Mouse (Mus musculus) MEL (cell line): ENCODE data around the gene Pmpcb.

Source experiments
- CHD1 ChIP-seq: IDR thresholded peaks from 2 replicates; pipeline ENCODE4 v1.6.1; 2012; ENCODE audit warnings: low read depth, mild to moderate bottlenecking, inconsistent platforms, low read length, improper control_type of control experiment
- CTCF ChIP-seq, 3 experiments: IDR thresholded peaks in 2 of 3; conservative IDR thresholded peaks in 1 of 3; 2 replicates each; pipeline ENCODE4 v1.5.1; 2011 to 2012; ENCODE audit warnings: low read length in 3 of 3, low read depth in 2 of 3, mild to moderate bottlenecking in 2 of 3, improper control_type of control experiment in 1 of 3, inconsistent platforms in 1 of 3, mixed read lengths in 1 of 3, moderate library complexity in 1 of 3; ENCODE audit not compliant: control insufficient read depth in 1 of 3, insufficient read depth in 1 of 3, poor library complexity in 1 of 3, severe bottlenecking in 1 of 3
- GATA1 ChIP-seq: IDR thresholded peaks from 2 replicates; pipeline ENCODE4 v1.6.1; 2011; ENCODE audit warnings: low read depth, low read length, improper control_type of control experiment
- HCFC1 ChIP-seq: IDR thresholded peaks from 2 replicates; pipeline ENCODE4 v1.6.1; 2012; ENCODE audit warnings: low read depth, mild to moderate bottlenecking, inconsistent platforms, low read length, improper control_type of control experiment, moderate library complexity
- KAT2A ChIP-seq: conservative IDR thresholded peaks from 2 replicates; pipeline ENCODE4 v1.6.1; 2012; ENCODE audit warnings: low read depth, low read length, improper control_type of control experiment, inconsistent platforms
- MAZ ChIP-seq: IDR thresholded peaks from 2 replicates; pipeline ENCODE4 v1.6.1; 2012; ENCODE audit warnings: low read depth, mild to moderate bottlenecking, inconsistent platforms, low read length, improper control_type of control experiment
- NELFE ChIP-seq: IDR thresholded peaks from 2 replicates; pipeline ENCODE4 v1.6.1; 2011; ENCODE audit warnings: low read depth, low read length, improper control_type of control experiment
- NRF1 ChIP-seq: IDR thresholded peaks from 2 replicates; pipeline ENCODE4 v1.6.1; 2014; ENCODE audit warnings: low read depth, mild to moderate bottlenecking, inconsistent platforms, low read length, improper control_type of control experiment, moderate library complexity; ENCODE audit not compliant: poor library complexity, insufficient read depth, severe bottlenecking
- TAL1 ChIP-seq: IDR thresholded peaks from 2 replicates; pipeline ENCODE4 v1.6.1; 2012; ENCODE audit warnings: mild to moderate bottlenecking, inconsistent platforms, low read length, moderate library complexity, mixed read lengths
- TCF12 ChIP-seq: IDR thresholded peaks from 2 replicates; pipeline ENCODE4 v1.6.1; 2014; ENCODE audit warnings: low read depth, mild to moderate bottlenecking, inconsistent platforms, low read length, improper control_type of control experiment, moderate library complexity
- USF1 ChIP-seq: IDR thresholded peaks from 2 replicates; pipeline ENCODE4 v1.6.1; 2014; ENCODE audit warnings: low read depth, mild to moderate bottlenecking, inconsistent platforms, low read length, improper control_type of control experiment, moderate library complexity
- USF2 ChIP-seq, 2 experiments: IDR thresholded peaks; 2 replicates each; pipeline ENCODE4 v1.6.1; 2011 to 2012; ENCODE audit warnings: improper control_type of control experiment in 2 of 2, low read length in 2 of 2, borderline replicate concordance in 1 of 2, inconsistent platforms in 1 of 2, low read depth in 1 of 2, mild to moderate bottlenecking in 1 of 2; ENCODE audit not compliant: insufficient read depth in 1 of 2

GRCm38 (mm10) chr5:21785053-21785452, 48.1 kb downstream of the Pmpcb start, which contains the start of the genes Dnajc2 and Psmc2:
- TF ChIP-seq NELFE (peak; percentile 90), NRF1 (peak; percentile 69), CTCF (IDR thresholded peaks at IDR 0.05 in 2 of 3, conservative IDR thresholded peaks at IDR 0.05 in 1 of 3; ENCODE audit: control insufficient read depth in 1 of 3, insufficient read depth in 1 of 3, low read depth in 2 of 3, low read length in 3 of 3, poor library complexity in 1 of 3, severe bottlenecking in 1 of 3) (no peak), USF1 (no peak), TAL1 (no peak), USF2 (IDR thresholded peaks at IDR 0.05; ENCODE audit: borderline replicate concordance in 1 of 2, insufficient read depth in 1 of 2, low read depth in 1 of 2, low read length in 2 of 2) (no peak), CHD1 (no peak), KAT2A (no peak; the same call in 1 of the 2 replicates), HCFC1 (peak; percentile 95), GATA1 (peak; percentile 42; the same call in 1 of the 2 replicates), TCF12 (peak; percentile 81), MAZ (no peak; the same call in none of the 2 replicates)
